Mouse (Mus musculus) layer of hippocampus, adult 9-11 months (tissue): ENCODE data around the gene Taf1.

Experiments used
- DNase-seq: peaks from one replicate; pipeline ENCODE4 v3.0.0; 2022

Gene Taf1

DNA sequence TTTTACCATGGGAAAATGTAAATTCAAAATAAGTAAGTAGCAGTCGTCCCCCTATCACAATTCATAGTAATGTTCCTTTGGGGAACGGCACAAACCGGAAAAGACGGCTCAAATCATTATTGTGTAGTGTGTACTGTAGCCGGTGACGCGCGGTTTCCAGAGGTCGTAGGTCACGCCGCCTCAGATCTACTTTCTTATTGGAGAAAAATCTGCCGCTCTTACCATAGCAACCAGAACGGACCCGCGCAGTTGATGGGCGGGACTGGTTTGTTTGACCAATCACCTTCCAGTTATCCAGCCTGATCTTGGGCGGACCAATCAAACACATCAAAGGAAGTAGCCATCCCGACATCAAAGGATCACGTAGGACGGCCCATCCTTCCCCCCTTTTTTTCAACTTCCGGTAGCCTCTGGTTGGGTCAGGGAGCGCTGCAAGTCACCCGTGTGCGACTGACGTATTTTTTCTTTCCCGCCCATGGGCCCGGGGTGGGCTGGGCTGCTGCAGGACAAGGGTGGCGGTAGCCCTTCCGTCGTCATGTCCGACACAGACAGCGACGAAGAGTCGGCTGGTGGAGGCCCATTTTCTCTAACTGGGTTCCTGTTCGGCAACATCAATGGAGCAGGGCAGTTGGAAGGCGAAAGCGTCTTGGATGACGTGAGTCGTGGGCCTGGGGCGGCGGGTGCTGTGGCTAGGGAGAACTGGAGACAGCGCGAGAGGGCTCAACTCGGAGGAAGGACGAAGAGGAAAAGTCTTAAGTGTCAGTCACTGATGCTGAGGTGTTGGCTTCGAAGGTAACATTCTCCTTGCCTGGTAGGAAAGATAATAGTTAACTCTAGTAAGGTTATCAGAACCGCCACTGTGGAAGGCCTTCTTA is at the start of gene Taf1:
Gene Taf1 (plus strand): TSS at position 388 of the 875 bp plus-strand sequence.
- DNase-seq: peak; percentile 98

DNA sequence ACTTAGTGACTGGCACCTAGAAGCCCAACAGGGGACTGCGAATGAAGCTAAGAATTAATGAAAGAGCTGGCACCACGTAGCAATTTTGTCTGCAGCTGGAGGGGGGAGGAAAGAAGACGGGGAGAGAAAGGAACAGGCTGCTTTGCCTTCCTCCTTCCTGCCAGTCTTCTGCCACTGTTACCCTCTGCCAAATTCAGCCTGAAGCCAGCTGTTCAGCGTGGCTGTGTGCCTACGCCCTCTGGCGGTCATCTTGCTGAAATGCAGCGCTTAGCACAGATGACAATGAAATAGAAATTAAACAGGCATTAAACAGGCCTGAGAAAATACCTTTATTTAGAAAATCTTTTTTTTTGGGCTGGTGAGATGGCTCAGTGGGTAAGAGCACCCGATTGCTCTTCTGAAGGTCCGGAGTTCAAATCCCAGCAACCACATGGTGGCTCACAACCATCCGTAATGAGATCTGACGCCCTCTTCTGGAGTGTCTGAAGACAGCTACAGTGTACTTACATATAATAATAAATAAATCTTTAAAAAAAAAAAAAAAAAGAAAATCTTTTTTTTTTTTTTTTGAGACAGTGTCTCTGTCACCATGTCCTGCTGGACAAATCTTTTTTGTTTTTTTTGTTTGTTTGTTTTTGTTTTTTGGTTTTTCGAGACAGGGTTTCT is 45.9 kb upstream of the Taf1 start:
- DNase-seq: peak; percentile 56

GRCm38 (mm10) chrX:101504636-101505035 is 27.9 kb upstream of the Taf1 start:
- no peak for DNase-seq

- DNase-seq: peak; percentile 7
Measured at GRCm38 (mm10) chrX:101515710-101516109, 16.8 kb upstream of the Taf1 start.

- DNase-seq: no peak
Measured at GRCm38 (mm10) chrX:101518006-101518405, 14.5 kb upstream of the Taf1 start.

DNA sequence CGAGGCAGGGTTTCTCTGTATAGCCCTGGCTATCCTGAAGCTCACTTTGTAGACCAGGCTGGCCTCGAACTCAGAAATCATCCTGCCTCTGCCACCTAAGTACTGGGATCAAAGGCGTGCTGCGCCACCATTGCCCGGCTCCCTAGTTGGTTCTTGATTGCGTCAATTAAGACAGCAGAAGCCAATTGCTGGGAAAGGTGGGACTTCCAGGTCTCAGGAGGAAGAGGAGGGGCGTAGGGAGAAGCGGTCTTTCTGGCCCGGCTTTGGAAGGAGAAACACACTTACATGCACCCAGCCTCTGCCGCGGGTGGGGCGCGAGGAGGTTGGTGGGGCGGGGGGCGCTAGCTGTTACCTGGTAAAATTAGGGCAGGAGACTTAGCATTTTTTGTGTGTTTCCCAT is 10.5 kb upstream of the Taf1 start:
- no peak for DNase-seq

DNA sequence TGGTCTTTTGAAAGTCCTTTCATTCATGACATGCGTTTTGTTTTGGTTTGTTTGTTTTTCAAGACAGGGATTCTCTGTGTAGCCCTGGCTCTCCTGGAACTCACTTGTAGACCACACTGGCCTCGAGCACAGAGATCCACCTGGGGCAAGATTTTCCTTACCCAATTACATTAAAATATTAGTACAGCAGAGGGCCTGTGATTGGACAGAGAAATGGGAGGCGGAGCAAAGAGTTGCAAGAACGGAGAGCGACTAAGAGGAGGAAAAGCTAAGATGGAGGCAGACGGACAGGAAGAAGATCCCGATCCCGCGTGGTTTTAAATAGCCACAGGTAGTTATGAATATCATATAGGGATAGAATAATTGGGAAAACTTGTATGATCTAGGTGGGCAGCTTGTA is 5.2 kb upstream of the Taf1 start:
- DNase-seq: no peak

GRCm38 (mm10) chrX:101585455-101585854 is 52.9 kb downstream of the Taf1 start:
- no peak for DNase-seq

GRCm38 (mm10) chrX:101616183-101616582 is 83.6 kb downstream of the Taf1 start:
- DNase-seq: no peak

DNA sequence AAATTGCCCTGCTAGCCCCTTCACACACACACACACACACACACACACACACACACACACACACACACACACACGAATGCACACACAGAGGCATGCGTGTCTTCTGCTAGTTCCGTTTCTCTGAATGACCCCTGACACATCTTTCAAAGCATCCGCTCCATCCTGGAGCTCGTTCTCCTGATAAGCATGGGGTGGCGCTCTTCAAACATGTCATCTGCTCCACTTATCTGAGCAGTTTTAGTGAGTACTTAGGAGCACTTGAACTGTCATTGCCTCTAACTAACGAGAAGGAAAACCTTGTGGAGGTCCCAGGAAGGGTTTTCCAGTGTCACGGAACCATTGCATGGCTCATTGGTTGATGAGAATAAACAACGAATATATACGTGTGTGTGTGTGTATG is 85.4 kb downstream of the Taf1 start:
- no peak for DNase-seq

- DNase-seq: no peak
Measured at GRCm38 (mm10) chrX:101620317-101620716, 87.8 kb downstream of the Taf1 start.

- DNase-seq: no peak
Measured at GRCm38 (mm10) chrX:101622539-101622938, 90.0 kb downstream of the Taf1 start.

DNA sequence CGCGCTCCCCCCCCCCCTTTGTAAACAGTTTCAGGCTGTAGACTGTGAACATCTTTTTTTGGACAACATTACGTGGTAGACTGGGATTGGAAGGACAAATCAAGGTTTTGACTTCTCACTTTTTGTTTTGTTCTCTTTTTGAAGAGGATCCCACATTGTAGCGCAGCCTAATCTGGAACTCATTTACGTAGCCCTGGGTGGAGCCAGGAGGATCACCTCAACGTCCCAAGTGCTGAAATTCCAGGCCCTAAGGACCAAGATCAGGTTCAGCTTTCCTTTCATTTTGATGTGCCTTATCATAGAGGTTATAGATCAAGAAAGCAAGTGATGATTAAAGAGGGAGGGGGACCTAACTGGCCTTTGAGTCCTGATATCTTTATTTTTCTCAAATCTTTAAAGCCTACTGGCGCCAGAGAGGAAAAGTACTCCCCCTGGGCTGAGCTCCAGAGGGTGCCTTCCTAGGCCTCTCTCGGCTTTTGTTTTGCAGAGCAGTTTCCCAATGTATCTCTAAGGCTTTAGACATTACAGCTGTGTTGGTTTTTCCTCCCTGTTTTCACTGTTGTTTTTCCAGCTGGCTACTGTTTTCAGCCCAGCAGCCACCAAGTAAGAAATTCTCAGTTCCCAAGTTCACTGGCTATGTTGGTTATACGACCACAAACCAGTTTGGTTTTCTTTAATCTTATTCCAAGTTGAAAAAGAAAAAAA is 104.4 kb downstream of the Taf1 start:
- DNase-seq: no peak

DNA sequence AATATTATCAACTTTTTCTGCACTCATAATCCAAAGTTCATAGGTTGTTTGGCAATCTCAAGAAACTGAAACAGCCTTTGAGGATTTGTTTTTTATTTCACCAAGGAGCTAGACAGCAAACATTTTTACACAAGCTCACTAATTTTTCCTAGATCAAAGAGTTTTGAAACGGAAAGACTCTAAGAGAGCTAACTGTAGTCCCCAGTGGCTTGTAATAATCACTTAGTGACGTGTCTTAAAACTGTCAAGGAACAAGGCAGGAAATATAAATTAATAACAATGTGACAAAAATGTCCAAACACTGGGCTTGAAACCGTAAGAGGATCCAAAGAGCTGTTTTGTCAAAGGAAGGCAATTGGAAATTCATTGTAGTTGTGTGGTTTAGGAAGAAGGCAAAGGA is 106.3 kb downstream of the Taf1 start:
- DNase-seq: no peak

- no peak for DNase-seq
Measured at GRCm38 (mm10) chrX:101639306-101639705, 106.8 kb downstream of the Taf1 start.

- DNase-seq: peak; percentile 92
Measured at GRCm38 (mm10) chrX:101639741-101640166, 107.2 kb downstream of the Taf1 start, which contains the start of gene Ogt. Ogt (plus strand) TSS chrX:101640060.

DNA sequence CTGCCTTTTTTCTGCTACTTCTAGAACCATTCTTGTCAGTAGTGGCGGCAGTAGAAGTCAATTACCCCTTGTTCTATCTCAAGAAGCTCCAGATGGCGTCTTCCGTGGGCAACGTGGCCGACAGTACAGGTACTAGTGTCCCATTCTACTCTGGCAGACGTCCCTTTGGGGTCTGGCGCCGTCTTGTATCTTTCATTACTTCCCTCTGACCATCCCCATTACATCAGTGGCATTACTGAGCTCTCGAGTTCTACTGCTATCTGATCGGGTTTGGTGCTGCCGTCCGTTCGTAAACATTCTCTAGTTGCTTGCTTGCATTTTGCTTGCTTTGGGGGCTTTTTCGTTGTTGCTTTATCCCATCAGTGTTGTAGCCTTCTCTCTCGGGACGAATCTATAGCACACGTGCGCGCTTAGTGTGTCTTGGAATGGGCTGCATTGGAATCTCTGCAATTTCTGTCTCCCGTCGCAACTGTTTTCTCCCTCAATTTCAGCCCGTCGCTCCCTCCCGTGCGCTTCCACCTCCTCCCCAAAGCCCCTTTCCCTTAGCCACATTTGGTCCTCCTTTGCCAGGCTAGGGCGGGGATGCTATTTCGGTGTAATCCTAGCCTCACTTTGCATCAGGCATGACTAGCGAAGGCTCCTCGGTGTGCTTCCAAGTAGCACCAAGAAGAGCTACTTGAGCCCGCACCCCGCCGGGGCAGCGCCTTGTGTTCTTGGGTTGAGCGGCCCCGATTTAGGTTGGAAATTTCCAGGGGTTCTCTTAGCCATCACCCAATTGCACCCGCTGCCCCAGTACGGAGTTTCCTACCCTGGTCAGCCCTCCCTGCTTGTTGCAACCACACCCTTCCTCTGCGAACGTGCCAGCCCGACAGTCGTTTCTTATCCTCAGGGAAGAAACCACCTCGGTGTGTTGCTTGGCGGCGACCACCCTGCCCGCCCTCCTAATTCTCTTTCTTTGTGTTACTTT is 107.9 kb downstream of the Taf1 start:
- DNase-seq: peak; percentile 11

GRCm38 (mm10) chrX:101641161-101641530 is 108.6 kb downstream of the Taf1 start:
- no peak for DNase-seq

- peak; percentile 17 for DNase-seq
Measured at GRCm38 (mm10) chrX:101642091-101642490, 109.6 kb downstream of the Taf1 start.

DNA sequence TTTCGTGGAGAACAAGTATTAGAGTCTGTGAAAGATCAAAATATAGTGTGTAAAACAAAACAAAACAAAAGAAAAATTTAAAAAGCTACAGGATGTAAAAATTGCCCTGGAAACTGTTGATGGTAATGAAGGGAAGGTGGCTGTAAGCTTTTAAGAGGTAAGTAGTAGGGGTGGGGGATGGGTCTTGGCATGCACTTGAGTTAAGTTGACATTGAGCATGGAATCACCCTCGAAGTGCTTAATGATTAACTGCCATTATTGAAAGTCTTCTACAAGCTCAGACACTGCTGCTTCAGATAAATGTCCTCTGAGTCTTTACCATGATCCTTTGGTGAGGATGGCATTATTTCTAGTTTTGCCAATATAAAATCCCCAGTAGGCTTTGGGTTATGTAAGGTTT is 112.8 kb downstream of the Taf1 start:
- DNase-seq: no peak

DNA sequence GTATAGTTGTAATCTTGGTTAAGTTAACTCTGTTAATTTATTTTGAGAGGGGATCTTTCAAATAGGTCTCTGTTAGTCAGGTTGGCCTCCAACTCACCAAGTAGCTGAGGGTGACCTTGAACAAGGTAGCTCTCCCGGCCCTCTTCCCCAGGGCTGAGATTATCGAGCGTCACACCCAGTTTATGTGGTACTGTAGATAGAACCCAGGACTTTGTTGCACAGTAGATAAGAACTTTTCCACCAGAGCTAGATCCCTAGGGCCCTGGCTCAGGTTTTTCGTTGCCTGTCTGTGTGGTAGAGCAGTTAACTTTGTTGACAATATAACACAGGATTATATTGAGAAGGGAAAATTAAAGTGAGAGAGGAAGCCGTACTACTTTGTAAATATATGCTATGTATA is 114.1 kb downstream of the Taf1 start:
- DNase-seq: no peak
